Mouse (Mus musculus) kidney, adult 8-10 months (tissue): ENCODE measurements around the gene Rai1.

ENCODE experiments used
- DNase-seq, 2 experiments: peaks; one replicate each; pipeline ENCODE4 v3.0.0; 2022

Rai1 gene

GRCm38 (mm10) chr11:60094909-60095810, 9.7 kb upstream of the Rai1 start:
- no peak for DNase-seq

GRCm38 (mm10) chr11:60099555-60100186, 5.1 kb upstream of the Rai1 start:
- no peak for DNase-seq

DNA sequence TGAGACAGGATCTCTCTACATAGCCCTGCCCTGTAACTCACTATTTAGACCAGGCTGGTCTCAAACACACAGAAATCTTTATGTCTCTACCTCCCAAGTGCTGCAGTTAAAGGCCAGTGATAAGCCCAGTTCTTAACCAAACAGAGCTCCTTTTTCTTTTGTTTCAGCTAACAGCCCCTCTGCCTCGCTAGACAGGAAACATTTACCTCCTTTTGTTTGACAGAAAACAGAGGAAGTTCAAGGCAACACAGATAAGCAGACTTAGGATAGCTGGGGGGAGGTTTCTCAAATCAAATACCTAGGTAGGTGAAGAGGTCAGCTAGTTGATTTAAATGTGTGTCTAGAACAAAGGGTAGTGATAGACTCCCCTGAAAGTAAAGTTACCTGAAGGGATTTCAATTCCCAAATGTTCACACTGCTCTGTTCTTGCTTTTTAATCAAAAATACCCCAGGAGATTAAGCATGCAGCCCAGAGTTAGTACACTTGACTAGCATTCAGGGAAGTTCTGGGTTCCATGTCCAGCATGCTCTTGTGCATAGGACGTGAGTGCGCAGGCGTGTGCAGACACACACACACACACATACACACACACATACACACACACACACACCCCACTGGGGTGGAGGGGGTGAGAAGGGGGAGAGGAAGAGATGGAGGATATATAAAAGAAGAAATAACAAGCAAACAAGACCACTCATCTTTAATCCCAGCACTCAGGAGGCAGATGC, 3.8 kb upstream of the Rai1 start:
- DNase-seq: no peak

- DNase-seq: no peak
These were observed 2.8 kb upstream of the Rai1 start for GRCm38 (mm10) chr11:60101986-60102385.

GRCm38 (mm10) chr11:60102664-60103063, 2.1 kb upstream of the Rai1 start:
- DNase-seq: peak in 1 of 2 experiments; percentile 35

DNA sequence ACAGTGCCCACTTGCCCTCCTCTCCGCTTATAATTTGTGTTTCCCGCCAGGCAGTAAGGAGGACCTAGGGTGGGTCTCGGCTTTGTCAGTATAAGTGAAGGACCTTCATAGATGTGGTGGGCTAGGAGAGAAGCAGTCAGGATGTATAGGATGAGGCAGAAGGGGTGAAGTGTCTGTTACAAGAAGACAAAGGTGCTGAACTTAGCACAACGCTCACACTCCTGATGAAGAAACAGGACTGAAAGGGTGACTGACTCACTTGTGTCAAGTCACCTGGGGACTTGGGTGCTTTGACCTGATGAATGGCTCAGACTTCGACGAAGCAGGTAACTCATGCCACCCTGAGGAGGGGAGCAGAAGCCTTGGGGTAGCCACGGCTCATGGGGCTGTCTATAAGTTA, 1.2 kb upstream of the Rai1 start:
- DNase-seq: no peak

GRCm38 (mm10) chr11:60105593-60106542, 1.1 kb downstream of the Rai1 start:
- peak; percentile 34 to 61 for DNase-seq

DNA sequence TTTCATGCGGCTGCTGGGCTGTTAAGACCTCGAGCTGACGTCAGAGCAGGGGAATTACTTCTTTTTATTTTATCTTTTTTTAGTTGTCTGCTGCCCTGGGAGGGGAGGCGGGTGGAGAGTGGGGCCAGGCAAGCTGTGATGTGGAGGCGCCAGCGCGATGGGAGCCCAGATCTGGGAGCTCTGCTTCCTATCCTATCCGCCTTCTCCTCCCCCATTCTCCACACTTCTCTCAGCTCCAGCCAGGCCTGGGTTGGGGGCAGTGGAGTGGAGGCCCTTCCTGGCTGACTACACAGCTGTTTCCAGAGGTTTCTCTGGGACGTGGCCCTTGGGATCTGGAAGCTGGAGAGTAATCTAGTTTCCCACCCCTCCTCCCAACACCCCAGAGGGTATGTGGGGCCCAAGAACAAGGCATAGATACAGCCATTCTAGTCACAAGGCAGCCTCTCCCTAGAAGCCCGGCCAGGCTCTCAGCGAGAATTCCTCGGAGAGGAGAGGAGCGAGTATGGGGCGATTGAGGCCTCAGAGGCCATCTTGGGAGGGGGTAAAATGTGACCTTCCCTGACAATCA, 1.8 kb downstream of the Rai1 start:
- DNase-seq: peak; percentile 24 to 32

DNA sequence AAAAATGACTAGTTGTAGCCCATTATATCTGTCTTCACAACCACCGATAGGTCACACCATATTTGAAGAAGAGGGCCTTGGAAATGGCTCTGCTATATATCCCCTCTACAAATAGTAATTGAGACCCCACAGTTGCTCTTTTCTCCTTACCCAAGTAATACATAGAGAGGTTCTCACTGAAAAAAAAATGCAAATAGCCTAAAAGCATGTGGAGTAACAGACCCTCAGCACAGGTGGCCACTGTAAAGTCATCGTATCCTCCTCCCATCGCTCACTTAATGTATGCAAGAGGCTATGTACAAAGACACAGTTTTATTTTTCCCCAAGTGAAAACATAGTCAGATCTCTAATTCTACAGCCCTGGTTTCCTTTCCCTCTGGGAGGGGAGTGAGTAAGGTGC, 2.6 kb downstream of the Rai1 start:
- no peak for DNase-seq

- peak; percentile 52 to 55 for DNase-seq
These were observed 3.9 kb downstream of the Rai1 start for GRCm38 (mm10) chr11:60108631-60109172.

DNA sequence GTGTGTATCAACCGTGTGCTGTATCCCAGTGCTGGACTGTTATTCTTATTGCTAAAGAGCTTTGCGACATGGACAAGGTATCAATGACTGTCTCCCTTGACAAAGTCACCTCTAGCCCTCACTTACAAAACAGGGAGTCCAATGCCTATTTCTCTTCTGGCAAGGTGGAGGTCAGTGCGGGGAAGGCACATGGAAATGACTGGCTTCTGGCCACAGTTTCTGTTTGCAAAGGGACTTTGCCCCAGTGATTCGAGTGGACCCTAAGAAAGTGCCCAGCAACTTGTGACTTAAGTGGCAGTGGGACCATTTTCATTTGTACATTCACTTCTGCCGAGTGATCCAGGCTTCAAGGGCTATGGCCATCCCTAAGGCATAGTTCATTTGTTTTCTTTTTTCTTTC, 5.6 kb downstream of the Rai1 start:
- DNase-seq: peak; percentile 57 to 66

DNA sequence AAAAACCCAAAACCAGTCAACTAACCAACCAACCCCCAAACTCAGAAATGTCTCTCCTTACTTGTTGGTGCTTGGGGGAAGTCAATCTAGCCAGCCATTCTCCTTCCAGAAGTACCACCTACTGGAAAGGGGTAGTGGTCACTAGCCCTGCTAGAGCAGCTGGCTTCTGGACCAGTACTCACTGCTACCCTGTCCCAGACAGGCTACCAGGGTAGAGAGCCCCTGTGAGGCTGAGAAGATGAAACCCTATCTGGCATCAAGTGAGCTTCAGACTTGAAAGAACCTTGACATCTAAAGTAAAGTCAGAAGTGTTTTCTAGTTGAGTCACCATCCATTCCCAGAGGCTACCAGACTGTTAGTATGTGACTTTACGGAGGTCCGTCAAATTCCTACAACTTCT, 6.8 kb downstream of the Rai1 start:
- no peak for DNase-seq

GRCm38 (mm10) chr11:60113624-60114023, 8.8 kb downstream of the Rai1 start:
- DNase-seq: peak in 1 of 2 experiments; percentile 20

- peak; percentile 33 to 38 for DNase-seq
These were observed 9.6 kb downstream of the Rai1 start for GRCm38 (mm10) chr11:60114296-60115023.

- peak; percentile 95 to 97 for DNase-seq
These were observed 10.3 kb downstream of the Rai1 start for GRCm38 (mm10) chr11:60115024-60115538.

DNA sequence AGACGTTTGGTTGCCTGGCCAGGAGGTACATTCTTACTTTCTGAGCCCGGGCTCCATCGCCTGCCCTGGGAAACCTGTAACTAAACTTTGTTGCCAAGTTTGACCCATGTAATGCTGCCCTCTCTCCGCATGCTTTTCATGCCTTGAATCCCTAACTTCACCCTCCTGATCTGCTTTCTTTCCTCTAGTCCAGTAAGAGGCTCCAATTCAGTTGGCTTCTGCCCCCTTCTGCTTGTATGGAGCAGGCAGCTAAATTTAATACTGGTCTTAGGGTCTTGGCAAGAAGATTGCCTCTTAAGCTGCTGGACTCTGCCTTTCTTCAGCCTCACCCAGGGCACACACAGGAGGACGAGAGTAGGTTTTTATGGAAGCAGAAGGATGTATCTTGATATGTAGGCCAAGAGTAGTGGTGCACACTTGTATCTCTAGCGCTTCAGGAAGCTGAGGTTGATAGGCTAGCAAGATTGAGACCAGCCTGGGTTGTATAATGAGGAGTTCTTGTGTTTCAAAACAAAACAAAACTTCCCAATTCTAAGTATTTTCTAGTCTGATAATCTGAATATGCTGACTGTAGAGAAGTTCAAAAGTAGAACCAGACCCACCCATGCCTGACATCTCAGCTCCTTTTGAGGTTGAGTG, 10.9 kb downstream of the Rai1 start:
- DNase-seq: no peak

- no peak for DNase-seq
These were observed 15.9 kb downstream of the Rai1 start for GRCm38 (mm10) chr11:60120586-60121262.

DNA sequence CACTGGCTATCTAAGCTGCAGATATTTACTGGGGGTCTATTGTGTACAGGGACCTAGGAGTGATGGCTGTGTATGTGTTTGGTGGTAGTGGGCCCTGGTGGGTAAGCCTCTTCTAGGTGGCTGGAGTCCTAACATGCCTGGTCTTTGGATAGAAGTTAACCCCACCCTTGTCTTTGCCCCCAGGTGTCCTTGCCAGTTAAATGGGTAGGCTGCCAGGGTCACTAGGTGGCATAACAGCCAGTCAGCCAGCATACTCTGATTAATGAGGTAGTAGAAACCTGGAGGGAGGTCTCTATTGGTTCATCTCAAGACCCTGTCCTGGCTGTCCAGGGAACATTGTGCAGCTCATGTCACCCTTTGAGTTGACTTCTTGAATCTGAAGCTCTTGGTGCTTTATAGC, 17.8 kb downstream of the Rai1 start:
- DNase-seq: peak in 1 of 2 experiments; percentile 21

- no peak for DNase-seq
These were observed 22.2 kb downstream of the Rai1 start for GRCm38 (mm10) chr11:60127048-60127447.
